Mouse (Mus musculus) adrenal gland, postnatal 0 days (tissue): ENCODE measurements around the gene Krtap9-3. TPM values are rescaled to one million over a fixed set of nuclear protein-coding genes. Genes with fewer than 3 reads are reported as not detected.

ENCODE experiments used
- polyA plus RNA-seq: library from polyadenylated mRNA; unstranded; fragments of >200 nt; fragmentation: Nextera tagmentation; extraction: Ambion mirVana; gene quantifications from 2 replicates; pipeline ENCODE4 v1.2.1, GENCODE M21; 2015

The Krtap9-3 gene
- polyA plus RNA-seq: not detected in 2 replicates

DNA sequence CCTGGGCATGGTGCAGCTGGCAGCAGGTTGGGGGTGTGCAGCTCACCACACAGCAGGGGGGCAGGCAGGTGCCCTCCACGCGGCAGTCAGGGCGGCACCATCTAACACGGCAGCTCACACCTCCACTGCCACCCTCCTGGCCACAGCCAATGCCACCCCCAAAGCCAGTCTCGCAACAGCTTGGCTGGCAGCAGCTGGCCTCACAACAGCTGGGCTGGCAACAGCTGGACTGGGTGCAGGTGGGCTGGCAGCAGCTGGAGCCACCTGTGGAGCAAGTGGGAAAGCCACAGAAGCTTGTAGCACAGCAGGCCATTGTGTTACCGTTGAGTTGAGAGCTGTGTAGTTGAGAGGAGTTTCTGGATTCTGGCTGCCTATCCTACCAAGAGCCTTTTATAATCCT lies at the start of gene Krtap9-3:
Gene Krtap9-3, minus strand, starts transcription at position 364 of the 400 bp plus-strand sequence.

DNA sequence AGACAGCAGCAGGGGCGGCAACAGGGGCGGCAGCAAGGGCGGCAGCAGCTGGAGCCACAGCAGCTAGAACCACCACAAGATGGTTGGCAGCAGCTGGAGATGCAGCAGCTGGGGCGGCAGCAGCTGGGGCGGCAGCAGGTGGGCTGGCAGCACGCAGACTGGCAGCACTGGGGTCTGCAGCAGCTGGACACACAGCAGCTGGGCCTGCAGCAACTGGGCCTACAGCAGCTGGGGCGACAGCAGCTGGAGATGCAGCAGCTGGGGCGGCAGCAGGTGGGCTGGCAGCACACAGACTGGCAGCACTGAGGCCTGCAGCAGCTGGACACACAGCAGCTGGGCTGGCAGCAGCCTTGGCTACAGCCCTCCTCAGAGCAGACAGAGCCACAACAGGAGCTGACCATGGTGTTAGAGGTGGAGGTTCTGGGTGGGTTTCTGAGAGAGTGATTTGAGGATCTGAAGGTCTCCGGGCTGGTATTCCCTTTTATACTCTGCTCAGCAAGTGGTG lies 45.8 kb upstream of the Krtap9-3 start, which contains the start of gene Krtap4-7:
Gene Krtap4-7, minus strand, starts transcription at position 455 of the 505 bp plus-strand sequence.

DNA sequence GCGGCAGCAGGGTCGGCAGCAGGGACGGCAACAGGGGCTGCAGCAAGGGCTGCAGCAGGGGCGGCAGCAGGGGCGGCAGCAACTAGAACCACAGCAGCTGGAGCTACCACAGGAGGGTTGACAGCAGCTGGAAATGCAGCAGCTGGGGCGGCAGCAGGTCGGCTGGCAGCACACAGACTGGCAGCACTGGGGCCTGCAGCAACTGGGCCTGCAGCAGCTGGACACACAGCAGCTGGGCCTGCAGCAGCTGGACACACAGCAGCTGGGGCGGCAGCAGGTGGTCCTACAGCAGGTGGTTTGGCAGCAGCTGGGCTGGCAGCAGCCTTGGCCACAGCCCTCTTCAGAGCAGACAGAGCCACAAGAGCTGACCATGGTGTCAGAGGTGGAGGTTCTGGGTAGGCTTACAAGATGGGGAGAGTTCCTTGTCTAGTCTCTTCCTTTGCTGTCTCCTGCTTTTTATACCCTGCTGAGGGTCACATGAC lies 36.8 kb upstream of the Krtap9-3 start, which contains the start of gene Krtap4-2:
Gene Krtap4-2, minus strand, starts transcription at position 432 of the 482 bp plus-strand sequence.

DNA sequence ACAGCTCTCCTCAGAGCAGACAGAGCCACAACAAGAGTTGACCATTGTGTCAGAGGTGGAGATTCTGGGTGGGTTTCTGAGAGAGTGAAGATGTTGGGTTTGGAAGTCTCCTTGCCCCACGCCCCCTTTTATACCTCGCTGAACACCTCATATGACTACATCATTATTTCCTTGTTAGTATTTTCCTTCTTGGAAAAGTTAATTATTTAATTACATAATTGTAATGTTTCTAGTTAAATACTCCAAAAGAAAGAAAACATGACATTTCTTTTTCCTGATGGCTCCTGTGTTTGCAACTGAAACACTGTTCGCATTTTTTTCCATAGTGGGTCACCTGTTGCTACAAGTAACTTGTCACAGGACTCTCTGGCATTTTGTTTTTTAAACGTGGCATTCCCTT lies 30.2 kb upstream of the Krtap9-3 start, which contains the start of gene Krtap4-1:
Gene Krtap4-1, minus strand, starts transcription at position 101 of the 400 bp plus-strand sequence.

DNA sequence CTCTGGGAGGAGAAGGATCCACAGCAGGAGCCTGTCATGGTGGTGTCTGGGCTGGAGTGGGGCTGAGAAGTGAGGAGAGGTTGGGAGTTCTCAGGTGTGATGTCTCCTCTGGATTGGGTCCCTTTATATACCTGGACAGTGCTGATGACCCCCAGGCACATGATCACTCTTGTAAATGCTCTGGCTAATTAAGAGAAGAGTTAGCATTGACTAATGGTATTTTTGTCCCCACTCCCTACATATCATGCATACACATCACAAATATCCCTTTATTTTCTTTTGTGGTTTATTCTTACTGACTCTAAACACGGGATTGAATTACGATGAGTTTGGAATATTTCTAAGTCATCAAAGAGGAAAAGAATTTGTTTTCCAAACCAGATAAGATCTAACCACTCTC lies 22.4 kb upstream of the Krtap9-3 start, which contains the start of gene Gm11562:
Gene Gm11562, minus strand, starts transcription at position 101 of the 400 bp plus-strand sequence.

DNA sequence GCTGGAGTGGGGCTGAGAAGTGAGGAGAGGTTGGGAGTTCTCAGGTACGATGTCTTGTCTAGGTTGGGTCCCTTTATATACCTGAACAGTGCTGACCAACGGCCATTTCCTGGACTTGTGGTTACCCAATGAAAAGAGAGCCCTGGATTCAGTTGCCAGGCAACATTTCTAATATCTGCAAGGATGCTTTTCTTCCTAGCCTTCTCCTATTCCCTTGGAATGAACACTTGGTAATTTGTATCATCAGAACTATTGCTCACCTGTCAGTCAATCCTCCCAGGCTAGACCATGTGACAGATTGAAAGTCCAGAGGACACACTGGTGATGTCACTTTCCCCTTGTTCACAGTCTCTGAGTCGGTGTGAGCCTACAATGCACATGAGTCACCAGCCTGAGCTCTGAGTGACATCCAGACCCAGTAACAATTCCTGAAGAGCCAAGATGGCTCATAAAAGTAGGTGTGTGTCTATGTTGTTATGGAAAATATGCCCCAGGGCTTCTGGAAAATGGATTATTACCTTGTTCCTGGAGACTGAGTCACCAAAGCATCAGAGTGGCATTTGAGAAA lies 17.0 kb upstream of the Krtap9-3 start, which contains the start of gene Krtap2-4:
Gene Krtap2-4, minus strand, starts transcription at position 51 of the 568 bp plus-strand sequence.

DNA sequence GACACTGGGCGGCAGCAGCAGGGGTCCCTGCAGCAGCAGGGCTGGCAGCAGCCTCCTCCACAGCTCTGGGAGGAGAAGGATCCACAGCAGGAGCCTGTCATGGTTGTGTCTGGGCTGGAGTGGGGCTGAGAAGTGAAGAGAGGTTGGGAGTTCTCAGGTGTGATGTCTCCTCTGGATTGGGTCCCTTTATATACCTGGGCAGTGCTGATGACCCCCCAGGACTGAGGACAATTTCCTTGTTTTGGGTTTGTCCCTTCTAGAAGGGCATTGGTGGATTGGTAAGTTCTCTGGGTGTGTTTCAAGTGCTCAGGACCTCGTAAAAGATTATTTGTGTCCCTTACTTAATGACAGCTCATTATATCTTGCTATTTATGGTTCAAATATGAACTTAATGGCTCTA lies 12.2 kb upstream of the Krtap9-3 start, which contains the start of gene Gm11937:
Gene Gm11937, minus strand, starts transcription at position 101 of the 400 bp plus-strand sequence.

GRCm38 (mm10) chr11:99603208-99603607 lies 5.3 kb upstream of the Krtap9-3 start, which contains the start of gene Gm11938:
Gm11938 (minus strand) TSS chr11:99603308.

DNA sequence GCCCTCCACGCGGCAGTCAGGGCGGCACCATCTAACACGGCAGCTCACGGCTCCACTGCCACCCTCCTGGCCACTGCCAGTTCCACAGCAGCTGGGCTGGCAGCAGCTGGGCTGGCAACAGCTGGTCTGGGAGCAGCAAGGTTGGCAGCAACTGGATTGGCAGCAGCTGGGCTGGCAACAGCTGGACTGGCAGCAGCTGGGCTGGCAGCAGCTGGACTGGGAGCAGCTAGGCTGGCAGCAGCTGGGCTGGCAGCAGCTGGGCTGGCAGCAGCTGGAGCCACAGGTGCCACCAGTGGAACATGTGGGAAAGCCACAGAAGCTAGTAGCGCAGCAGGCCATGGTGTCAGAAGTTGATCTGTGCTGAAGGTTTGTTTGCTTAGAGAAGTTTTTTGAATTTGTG lies 6.9 kb downstream of the Krtap9-3 start, which contains the start of gene Krtap1-3:
Gene Krtap1-3, minus strand, starts transcription at position 359 of the 400 bp plus-strand sequence.

GRCm38 (mm10) chr11:99583245-99583704 lies 14.6 kb downstream of the Krtap9-3 start, which contains the start of gene Krtap1-4:
Krtap1-4 (minus strand) TSS chr11:99583654.

GRCm38 (mm10) chr11:99580636-99581035 lies 17.3 kb downstream of the Krtap9-3 start, which contains the start of gene Krtap1-5:
Krtap1-5 (minus strand) TSS chr11:99581016.

DNA sequence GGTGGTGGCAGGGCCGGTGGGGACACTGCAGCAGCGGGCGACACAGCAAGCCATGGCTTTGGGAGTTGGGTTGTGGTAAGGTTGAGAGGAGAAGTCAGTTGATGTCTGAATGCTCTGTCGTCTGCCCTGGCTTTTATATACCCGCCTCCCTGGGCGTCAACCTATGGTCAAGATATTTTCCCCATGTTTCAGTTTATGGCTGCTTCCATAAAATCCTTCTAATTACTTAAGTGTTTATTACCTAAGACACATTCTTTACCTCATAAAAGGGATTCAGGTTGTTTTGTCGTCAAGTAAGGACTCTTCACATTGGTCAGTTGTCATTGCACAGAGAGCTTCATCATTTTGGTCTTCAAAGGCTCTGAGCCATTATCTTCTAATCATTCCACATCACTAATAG lies 31.4 kb downstream of the Krtap9-3 start, which contains the start of gene Krtap3-1:
Gene Krtap3-1, minus strand, starts transcription at position 101 of the 400 bp plus-strand sequence.

DNA sequence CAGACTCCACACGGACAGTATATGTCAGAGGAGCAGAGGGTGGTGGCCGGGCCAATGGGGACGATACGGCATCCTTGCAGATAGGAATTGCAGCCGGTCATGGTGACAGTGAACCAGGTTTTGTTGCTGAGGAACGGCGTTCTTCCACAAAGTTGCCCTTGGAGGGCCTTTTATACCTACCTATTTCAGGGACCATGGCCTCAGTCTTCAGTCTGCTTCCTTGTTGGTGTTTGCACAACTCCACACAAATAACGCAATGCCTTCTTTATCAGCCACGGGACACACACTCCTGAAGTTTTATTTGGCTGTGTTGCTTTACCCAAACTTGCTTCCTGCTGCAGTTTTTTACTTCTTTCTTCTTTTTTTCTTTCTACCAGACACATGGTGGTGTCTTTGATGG lies 38.5 kb downstream of the Krtap9-3 start, which contains the start of gene Gm11939:
Gene Gm11939, minus strand, starts transcription at position 101 of the 400 bp plus-strand sequence.

GRCm38 (mm10) chr11:99556753-99557152 lies 41.2 kb downstream of the Krtap9-3 start, which contains the start of gene Krtap3-2:
Krtap3-2 (minus strand) TSS chr11:99556853.

DNA sequence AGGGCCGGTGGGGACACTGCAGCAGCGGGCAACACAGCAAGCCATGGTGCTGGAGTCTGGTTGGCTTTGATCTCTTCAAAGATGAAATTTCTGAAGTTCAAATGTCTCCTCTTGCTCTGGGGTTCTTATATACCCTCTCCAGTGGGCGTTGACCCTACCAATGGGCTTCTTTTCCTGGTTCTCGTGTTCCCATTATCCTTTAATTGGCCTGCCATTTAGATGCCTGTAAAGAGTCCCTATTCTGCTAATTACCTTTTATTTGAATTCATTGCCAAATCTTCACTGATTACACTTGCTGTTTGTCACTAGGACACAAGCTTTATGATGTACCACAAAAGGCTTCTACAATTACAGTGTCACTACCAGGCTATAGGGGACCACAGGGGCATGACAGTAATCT lies 47.1 kb downstream of the Krtap9-3 start, which contains the start of gene Krtap3-3:
Gene Krtap3-3, minus strand, starts transcription at position 101 of the 400 bp plus-strand sequence.

Other genes with a start within 250 kb of the Krtap9-3 start
- not detected in 2 replicates for gene Krt27, start 247.0 kb downstream of the Krtap9-3 start, polyA plus RNA-seq
- gene Krt28, start 223.2 kb downstream of the Krtap9-3 start, polyA plus RNA-seq: 0.08 and 0.14 TPM in 2 replicates
- 34.8 and 42.7 TPM in 2 replicates for gene Krt10, start 208.7 kb downstream of the Krtap9-3 start, polyA plus RNA-seq
- gene Krt12, start 175.8 kb downstream of the Krtap9-3 start, polyA plus RNA-seq: not detected in 2 replicates
- gene Krt20, start 160.0 kb downstream of the Krtap9-3 start, polyA plus RNA-seq: 1.3 and 3.1 TPM in 2 replicates
- gene Krt23, start 105.0 kb downstream of the Krtap9-3 start, polyA plus RNA-seq: 1.7 and 3.0 TPM in 2 replicates
- not detected in 2 replicates for gene Krt39, start 76.8 kb downstream of the Krtap9-3 start, polyA plus RNA-seq
- not detected in 2 replicates for gene Krt40, start 54.9 kb downstream of the Krtap9-3 start, polyA plus RNA-seq
- not detected in 2 replicates for gene Krtap3-3, start 47.2 kb downstream of the Krtap9-3 start, polyA plus RNA-seq
- gene Krtap3-2, start 41.3 kb downstream of the Krtap9-3 start, polyA plus RNA-seq: not detected in 2 replicates
- not detected in 2 replicates for gene Gm11939, start 38.6 kb downstream of the Krtap9-3 start, polyA plus RNA-seq
- gene Krtap3-1, start 31.5 kb downstream of the Krtap9-3 start, polyA plus RNA-seq: not detected in 2 replicates
- gene Krtap1-5, start 17.1 kb downstream of the Krtap9-3 start, polyA plus RNA-seq: not detected in 2 replicates
- not detected in 2 replicates for gene Krtap1-4, start 14.5 kb downstream of the Krtap9-3 start, polyA plus RNA-seq
- not detected in 2 replicates for gene Krtap1-3, start 6.8 kb downstream of the Krtap9-3 start, polyA plus RNA-seq
- not detected in 2 replicates for gene Gm11938, start 5.2 kb upstream of the Krtap9-3 start, polyA plus RNA-seq
- not detected in 2 replicates for gene Gm11937, start 12.1 kb upstream of the Krtap9-3 start, polyA plus RNA-seq
- not detected in 2 replicates for gene Krtap2-4, start 16.7 kb upstream of the Krtap9-3 start, polyA plus RNA-seq
- not detected in 2 replicates for gene Gm11562, start 22.3 kb upstream of the Krtap9-3 start, polyA plus RNA-seq
- not detected in 2 replicates for gene Krtap4-1, start 30.1 kb upstream of the Krtap9-3 start, polyA plus RNA-seq
- not detected in 2 replicates for gene Krtap4-2, start 37.0 kb upstream of the Krtap9-3 start, polyA plus RNA-seq
- gene Krtap4-7, start 46.0 kb upstream of the Krtap9-3 start, polyA plus RNA-seq: not detected in 2 replicates
- gene Gm11555, start 52.1 kb upstream of the Krtap9-3 start, polyA plus RNA-seq: not detected in 2 replicates
- gene Gm11563, start 60.9 kb upstream of the Krtap9-3 start, polyA plus RNA-seq: not detected in 2 replicates
- gene Krtap4-6, start 67.9 kb upstream of the Krtap9-3 start, polyA plus RNA-seq: not detected in 2 replicates
- not detected in 2 replicates for gene Gm14190, start 92.6 kb upstream of the Krtap9-3 start, polyA plus RNA-seq
- not detected in 2 replicates for gene Gm14180, start 136.2 kb upstream of the Krtap9-3 start, polyA plus RNA-seq
- gene Gm11595, start 174.8 kb upstream of the Krtap9-3 start, polyA plus RNA-seq: not detected in 2 replicates
- gene Krtap4-8, start 182.6 kb upstream of the Krtap9-3 start, polyA plus RNA-seq: not detected in 2 replicates
- gene Krtap4-9, start 187.1 kb upstream of the Krtap9-3 start, polyA plus RNA-seq: not detected in 2 replicates
- not detected in 2 replicates for gene Gm11596, start 195.4 kb upstream of the Krtap9-3 start, polyA plus RNA-seq
- gene Gm11569, start 200.8 kb upstream of the Krtap9-3 start, polyA plus RNA-seq: not detected in 2 replicates
- not detected in 2 replicates for gene Gm11554, start 206.3 kb upstream of the Krtap9-3 start, polyA plus RNA-seq
- not detected in 2 replicates for gene Krtap4-13, start 211.8 kb upstream of the Krtap9-3 start, polyA plus RNA-seq
- not detected in 2 replicates for gene Gm11564, start 217.6 kb upstream of the Krtap9-3 start, polyA plus RNA-seq
- gene 2300003K06Rik, start 240.0 kb upstream of the Krtap9-3 start, polyA plus RNA-seq: not detected in 2 replicates